Mouse (Mus musculus) midbrain, embryonic 15.5 days (tissue): Measurements from ENCODE around the gene Tex22. TPM values are rescaled to one million over a fixed set of nuclear protein-coding genes. Genes with fewer than 3 reads are reported as not detected.

Experiments
- ATAC-seq: fragments of 200-750 bp; cut with Nextera tagmentation; replicated peaks from 2 replicates; pipeline ENCODE4 v1.8.0; 2017; ENCODE audit warnings: moderate TSS enrichment
- H3K27ac ChIP-seq: fragments of 300-500 bp; sonication (generic); 2 replicates; pipeline ENCODE4 v1.5.1; 2015; ENCODE audit warnings: mild to moderate bottlenecking, inconsistent platforms
- H3K27me3 ChIP-seq: fragments of 300-500 bp; sonication (generic); replicated peaks from 2 replicates; pipeline ENCODE4 v1.6.1; 2015; ENCODE audit warnings: inconsistent platforms
- H3K36me3 ChIP-seq: fragments of 300-500 bp; sonication (generic); replicated peaks from 2 replicates; pipeline ENCODE4 v1.6.1; 2015; ENCODE audit warnings: inconsistent platforms
- H3K4me1 ChIP-seq: fragments of 300-500 bp; sonication (generic); 2 replicates; pipeline ENCODE4 v1.6.1; 2015; ENCODE audit warnings: inconsistent platforms
- H3K4me2 ChIP-seq: fragments of 300-500 bp; sonication (generic); 2 replicates; pipeline ENCODE4 v1.6.1; 2015; ENCODE audit warnings: inconsistent platforms, mild to moderate bottlenecking, moderate library complexity
- H3K4me3 ChIP-seq: fragments of 300-500 bp; sonication (generic); 2 replicates; pipeline ENCODE4 v1.5.1; 2015; ENCODE audit warnings: mild to moderate bottlenecking, inconsistent platforms
- H3K9ac ChIP-seq: fragments of 300-500 bp; sonication (generic); 2 replicates; pipeline ENCODE4 v1.6.1; 2015; ENCODE audit warnings: mild to moderate bottlenecking, inconsistent platforms
- H3K9me3 ChIP-seq: fragments of 300-500 bp; sonication (generic); 2 replicates; pipeline ENCODE4 v1.6.1; 2016; ENCODE audit warnings: inconsistent platforms
- WGBS: fragments of 180-500 bp; shearing (Covaris S2); methylation state at CpG from one replicate; pipeline ENCODE4 v1.1.7; 2015; ENCODE audit warnings: mixed read lengths; 5-methylcytosine and 5-hydroxymethylcytosine counted together
- polyA plus RNA-seq: library from polyadenylated mRNA; unstranded; fragments of >200 nt; fragmentation: Nextera tagmentation; extraction: Ambion mirVana; gene quantifications from 2 replicates; pipeline ENCODE4 v1.2.1, GENCODE M21; 2015

Gene Tex22
- polyA plus RNA-seq, 1 experiment from 2014 or later, result 0.40 TPM

DNA sequence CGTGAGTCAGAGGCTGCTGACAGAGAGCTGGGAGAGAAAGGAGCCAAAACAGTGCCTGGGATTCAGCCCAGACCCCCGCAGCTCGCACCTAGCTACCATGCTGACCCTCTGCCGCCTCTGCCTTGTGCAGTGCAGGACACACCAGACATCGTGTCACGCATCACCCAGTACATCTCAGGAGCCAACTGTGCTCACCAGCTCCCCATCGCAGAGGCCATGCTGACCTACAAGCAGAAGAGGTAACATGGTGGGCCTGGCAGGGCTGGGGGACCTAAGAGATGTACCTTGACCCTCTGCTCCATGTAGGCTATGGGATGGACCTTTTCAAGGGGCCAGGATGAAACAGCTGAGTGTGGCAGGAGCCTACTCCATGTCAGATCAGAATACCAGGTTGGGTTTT lies 10.6 kb upstream of the Tex22 start:
- H3K36me3 ChIP-seq, result peaks cover 54% of the 10 kb centered on the region; the same call in 1 of the 2 replicates
- no peak overlapping the region for H3K9ac ChIP-seq
- no peak overlapping the region for H3K4me2 ChIP-seq
- H3K4me3 ChIP-seq, result no peak overlapping the region
- no peaks in the 10 kb centered on the region for H3K4me1 ChIP-seq
- no peaks in the 10 kb centered on the region for H3K27me3 ChIP-seq
- no peaks in the 10 kb centered on the region for H3K9me3 ChIP-seq
- no peak overlapping the region for H3K27ac ChIP-seq
- ATAC-seq, result no peak
- 96% methylated on average over 7 of the region's 7 CpGs for WGBS

DNA sequence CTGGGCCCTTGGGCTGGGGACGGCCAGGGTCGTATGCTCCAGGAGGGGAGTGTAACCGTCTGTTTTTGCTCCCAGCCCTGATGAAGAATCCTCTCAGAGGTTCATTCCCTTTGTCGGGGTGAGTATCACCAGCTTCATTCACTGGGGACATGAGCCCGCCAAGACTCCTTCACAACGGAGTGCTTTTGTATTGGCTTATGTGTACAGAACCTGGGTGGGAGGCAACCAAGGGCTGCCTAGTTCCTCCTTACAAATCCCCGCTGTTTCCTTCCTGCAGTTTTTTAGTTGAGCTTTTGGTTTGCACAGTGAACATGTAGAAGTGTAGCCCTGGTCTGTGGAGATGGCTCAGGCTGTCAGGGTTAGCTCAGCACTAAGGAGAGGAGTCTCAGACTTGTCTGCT lies 6.3 kb upstream of the Tex22 start:
- H3K27me3 ChIP-seq, result no peaks in the 10 kb centered on the region
- H3K4me1 ChIP-seq, result no peaks in the 10 kb centered on the region; the same call in 1 of the 2 replicates
- H3K36me3 ChIP-seq, result peaks cover 38% of the 10 kb centered on the region; the same call in 1 of the 2 replicates
- H3K4me3 ChIP-seq, result no peak overlapping the region
- no peaks in the 10 kb centered on the region for H3K9me3 ChIP-seq
- H3K27ac ChIP-seq, result no peak overlapping the region
- ATAC-seq, result no peak
- no peak overlapping the region for H3K4me2 ChIP-seq
- no peak overlapping the region for H3K9ac ChIP-seq
- 85% methylated on average over 7 of the region's 7 CpGs for WGBS

DNA sequence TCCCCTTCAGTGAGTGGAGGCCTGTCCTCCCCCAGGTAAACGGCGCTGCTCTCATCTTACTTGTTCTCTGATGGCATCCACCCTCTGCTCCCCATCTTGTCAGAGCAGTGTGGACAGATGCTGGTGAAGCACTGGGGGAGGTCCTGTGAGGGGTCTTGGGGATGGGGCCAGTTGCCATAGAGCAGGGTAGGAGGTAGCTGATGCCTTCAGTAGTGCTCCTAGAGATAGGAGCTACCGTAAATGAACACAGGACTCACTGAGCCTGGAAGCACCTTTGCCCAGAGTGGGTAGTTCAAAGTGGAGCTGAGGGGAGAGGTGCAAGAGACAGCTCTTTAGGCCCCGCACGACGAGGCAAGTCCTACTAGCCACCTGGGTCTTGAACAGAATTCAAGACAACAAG lies 4.9 kb upstream of the Tex22 start:
- Histone ChIP-seq H3K36me3 (peaks cover 27% of the 10 kb centered on the region; the same call in 1 of the 2 replicates), H3K4me3 (no peak overlapping the region), H3K27me3 (no peaks in the 10 kb centered on the region)

DNA sequence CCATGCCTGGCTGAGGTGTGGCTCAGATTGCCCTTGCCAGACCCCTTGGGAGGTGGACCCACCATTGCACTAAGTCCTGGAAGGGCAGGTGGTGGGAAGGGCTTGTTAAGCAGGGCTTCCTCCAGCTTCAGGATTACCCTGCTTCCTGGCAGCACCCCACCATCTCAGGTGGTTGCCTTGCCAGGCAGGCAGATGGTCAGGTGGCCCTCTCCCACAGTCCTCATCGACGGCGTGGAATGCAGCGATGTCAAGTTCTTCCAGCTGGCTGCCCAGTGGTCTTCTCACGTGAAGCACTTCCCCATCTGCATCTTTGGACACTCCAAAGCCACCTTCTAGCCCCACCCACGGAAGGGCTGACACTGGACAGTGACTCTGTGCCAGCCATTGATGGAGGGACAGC lies 3.0 kb upstream of the Tex22 start:
- 95% methylated on average over 6 of the region's 6 CpGs for WGBS
- Histone ChIP-seq H3K36me3 (peaks cover 20% of the 10 kb centered on the region; the same call in 1 of the 2 replicates), H3K9ac (no peak overlapping the region), H3K4me3 (no peak overlapping the region), H3K4me2 (no peak overlapping the region), H3K27me3 (no peaks in the 10 kb centered on the region), H3K9me3 (no peaks in the 10 kb centered on the region), H3K4me1 (peaks cover 25% of the 10 kb centered on the region), H3K27ac (no peak overlapping the region)
- ATAC-seq, result no peak

More for the DNA sequence above, 4.9 kb upstream of the Tex22 start:
- peaks cover 12% of the 10 kb centered on the region for H3K4me1 ChIP-seq
- ATAC-seq, result no peak
- WGBS, result 97% methylated on average over 6 of the region's 6 CpGs
- H3K9ac ChIP-seq, result no peak overlapping the region
- no peak overlapping the region for H3K27ac ChIP-seq
- H3K9me3 ChIP-seq, result no peaks in the 10 kb centered on the region
- H3K4me2 ChIP-seq, result no peak overlapping the region

DNA sequence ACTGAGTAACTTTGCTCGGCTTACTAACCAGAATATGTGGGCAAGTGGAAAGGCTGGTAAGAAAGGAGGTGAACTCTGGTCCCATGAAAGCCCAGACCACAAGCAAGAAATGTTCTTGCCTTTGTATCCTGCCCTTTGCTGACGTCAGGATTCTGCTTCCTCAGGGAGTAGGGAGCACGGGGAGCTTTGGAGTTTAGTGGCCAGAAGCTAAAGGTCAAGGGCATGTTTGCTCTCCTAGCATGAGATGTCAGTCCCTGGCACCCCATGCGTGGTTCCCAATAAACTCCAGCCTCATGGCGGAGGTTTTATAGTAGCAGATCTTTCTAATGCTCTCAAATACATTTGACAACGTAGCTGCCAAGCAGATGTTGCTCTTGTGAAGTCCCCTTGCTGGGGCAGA lies 2.5 kb upstream of the Tex22 start:
- peaks cover 20% of the 10 kb centered on the region; the same call in 1 of the 2 replicates for H3K36me3 ChIP-seq
- H3K4me3 ChIP-seq, result no peak overlapping the region
- H3K4me1 ChIP-seq, result peaks cover 25% of the 10 kb centered on the region
- H3K9ac ChIP-seq, result no peak overlapping the region
- no peaks in the 10 kb centered on the region for H3K9me3 ChIP-seq
- 84% methylated on average over 6 of the region's 6 CpGs for WGBS
- no peaks in the 10 kb centered on the region for H3K27me3 ChIP-seq
- ATAC-seq, result no peak
- H3K27ac ChIP-seq, result no peak overlapping the region
- H3K4me2 ChIP-seq, result no peak overlapping the region

DNA sequence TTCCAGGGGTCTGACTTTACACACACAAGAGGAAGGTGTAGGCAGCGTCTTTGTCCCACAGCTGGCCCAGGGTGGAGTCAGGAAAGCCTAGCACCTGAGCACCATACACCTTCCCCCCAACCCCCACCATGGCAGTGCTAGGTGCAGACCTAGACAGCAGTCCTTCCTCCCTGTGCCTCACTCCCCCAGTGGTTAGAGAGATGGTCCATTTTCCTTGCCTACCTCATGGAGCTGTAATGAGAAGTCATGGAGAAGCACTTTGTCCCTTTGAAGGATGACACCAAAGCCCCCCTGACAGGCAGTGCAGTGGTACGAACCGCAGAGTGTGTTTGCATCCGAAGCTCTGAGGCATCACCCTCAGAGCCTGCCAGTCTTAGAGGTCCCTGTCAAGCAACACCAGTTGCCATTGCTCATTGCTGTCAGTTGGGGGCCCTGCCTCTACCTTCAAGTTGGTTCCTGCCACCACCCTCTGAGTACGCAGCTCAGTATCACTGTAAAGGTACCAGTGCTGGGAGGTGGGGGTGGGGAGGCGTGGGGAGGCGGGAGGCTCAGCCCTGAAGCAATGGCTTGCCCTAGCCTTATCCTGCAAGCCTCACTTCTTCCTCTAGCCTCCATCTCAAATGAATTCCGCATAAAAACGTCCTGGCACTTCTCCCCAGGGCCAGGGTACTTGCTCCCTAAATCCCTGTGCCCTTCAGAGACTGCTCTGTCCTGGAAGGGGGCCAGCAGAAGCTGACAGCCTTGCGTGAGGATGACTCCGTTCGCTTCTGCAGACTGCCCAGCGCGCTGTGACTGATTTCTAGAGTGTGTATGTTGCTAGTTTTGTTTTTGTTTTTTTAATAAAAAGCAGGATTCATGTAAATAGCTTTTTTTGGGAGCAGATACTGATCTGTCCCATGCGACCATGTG lies 628 bp upstream of the Tex22 start:
- peak overlapping the region; percentile 93 for H3K27ac ChIP-seq
- H3K9me3 ChIP-seq, result no peaks in the 10 kb centered on the region
- WGBS, result 12% methylated on average over 15 of the region's 15 CpGs
- H3K36me3 ChIP-seq, result peaks cover 13% of the 10 kb centered on the region; the same call in 1 of the 2 replicates
- H3K4me2 ChIP-seq, result peak overlapping the region; percentile 98
- peaks cover 25% of the 10 kb centered on the region for H3K4me1 ChIP-seq
- peak overlapping the region; percentile 71 for H3K9ac ChIP-seq
- H3K27me3 ChIP-seq, result no peaks in the 10 kb centered on the region
- H3K4me3 ChIP-seq, result peak overlapping the region; percentile 48
- peak; percentile 56 for ATAC-seq

DNA sequence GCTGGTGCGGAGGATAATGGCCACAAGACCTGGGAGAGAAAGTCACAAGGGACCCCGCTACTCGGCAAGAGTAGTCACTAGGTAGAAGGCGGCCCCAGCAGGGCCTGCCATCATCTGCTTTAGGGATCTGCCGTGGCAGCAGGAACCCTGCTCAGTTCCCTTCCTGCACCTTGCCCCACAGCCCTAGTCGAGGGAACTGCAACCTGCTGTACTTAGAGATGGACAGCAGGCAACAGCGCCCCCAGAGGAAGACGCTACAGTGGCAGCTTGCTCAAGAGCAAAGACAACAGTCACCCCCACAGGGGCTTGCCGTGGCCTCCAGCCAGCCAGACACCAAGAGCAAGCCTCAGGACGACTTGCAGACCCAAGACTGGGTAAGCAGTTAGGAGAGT lies 757 bp downstream of the Tex22 start:
- peaks cover 9% of the 10 kb centered on the region; the same call in 1 of the 2 replicates for H3K36me3 ChIP-seq
- peak overlapping the region; percentile 71 for H3K9ac ChIP-seq
- peak overlapping the region; percentile 98 for H3K4me2 ChIP-seq
- H3K9me3 ChIP-seq, result no peaks in the 10 kb centered on the region
- H3K4me3 ChIP-seq, result peak overlapping the region; percentile 48
- no peaks in the 10 kb centered on the region for H3K27me3 ChIP-seq
- WGBS, result 3% methylated on average over 10 of the region's 10 CpGs
- peaks cover 25% of the 10 kb centered on the region for H3K4me1 ChIP-seq
- ATAC-seq, result peak; percentile 80
- peak overlapping the region; percentile 93 for H3K27ac ChIP-seq

DNA sequence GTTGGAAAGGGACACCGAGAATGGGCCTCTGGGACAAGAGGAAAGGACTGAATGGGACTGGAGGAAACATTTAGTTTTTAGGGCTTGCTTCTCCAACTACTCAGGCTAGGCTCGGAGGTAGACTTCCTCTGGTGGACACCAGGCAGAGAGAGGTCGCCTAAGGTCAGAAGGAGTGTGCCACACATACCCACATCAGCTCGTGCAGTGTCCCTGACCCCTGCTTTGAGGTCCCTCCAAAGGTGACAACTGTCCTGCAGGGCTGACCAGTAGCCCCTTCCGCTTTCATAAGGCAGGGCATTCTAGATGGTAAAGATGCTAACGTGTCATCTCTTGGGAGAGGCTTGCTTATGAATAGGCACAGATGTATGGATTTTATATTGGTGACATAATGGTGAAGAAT lies 1.2 kb downstream of the Tex22 start:
- peaks cover 5% of the 10 kb centered on the region; the same call in 1 of the 2 replicates for H3K36me3 ChIP-seq
- peaks cover 25% of the 10 kb centered on the region for H3K4me1 ChIP-seq
- peak overlapping the region; percentile 98 for H3K4me2 ChIP-seq
- 57% methylated on average over 6 of the region's 6 CpGs for WGBS
- H3K9ac ChIP-seq, result no peak overlapping the region
- ATAC-seq, result no peak
- no peaks in the 10 kb centered on the region for H3K9me3 ChIP-seq
- H3K4me3 ChIP-seq, result peak overlapping the region; percentile 48; the same call in 1 of the 2 replicates
- H3K27me3 ChIP-seq, result no peaks in the 10 kb centered on the region
- H3K27ac ChIP-seq, result peak overlapping the region; percentile 93

DNA sequence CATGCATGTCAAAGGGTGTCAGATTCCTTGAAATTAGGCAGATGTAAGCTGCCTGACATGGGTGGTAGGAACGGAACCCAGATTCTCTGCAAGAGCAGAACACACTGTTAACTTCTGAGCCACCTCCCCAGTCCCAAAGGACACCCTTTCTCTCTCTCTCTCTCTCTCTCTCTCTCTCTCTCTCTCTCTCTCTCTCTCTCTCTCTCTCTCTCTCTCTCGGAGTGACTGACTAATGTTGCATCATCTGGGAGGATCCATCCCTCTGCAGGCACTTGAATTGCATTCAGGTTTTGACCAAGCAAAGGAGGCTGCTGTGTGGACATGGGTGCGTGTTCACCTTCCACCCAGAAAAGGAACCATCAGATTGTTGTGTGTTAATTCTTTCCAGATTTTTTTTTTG lies 13.0 kb downstream of the Tex22 start:
- Histone ChIP-seq H3K27me3 (no peaks in the 10 kb centered on the region), H3K36me3 (no peaks in the 10 kb centered on the region), H3K9me3 (no peaks in the 10 kb centered on the region), H3K4me1 (no peaks in the 10 kb centered on the region), H3K27ac (no peak overlapping the region), H3K9ac (no peak overlapping the region), H3K4me3 (no peak overlapping the region), H3K4me2 (no peak overlapping the region)
- WGBS, result 89% methylated on average over 2 of the region's 3 CpGs
- ATAC-seq, result no peak

DNA sequence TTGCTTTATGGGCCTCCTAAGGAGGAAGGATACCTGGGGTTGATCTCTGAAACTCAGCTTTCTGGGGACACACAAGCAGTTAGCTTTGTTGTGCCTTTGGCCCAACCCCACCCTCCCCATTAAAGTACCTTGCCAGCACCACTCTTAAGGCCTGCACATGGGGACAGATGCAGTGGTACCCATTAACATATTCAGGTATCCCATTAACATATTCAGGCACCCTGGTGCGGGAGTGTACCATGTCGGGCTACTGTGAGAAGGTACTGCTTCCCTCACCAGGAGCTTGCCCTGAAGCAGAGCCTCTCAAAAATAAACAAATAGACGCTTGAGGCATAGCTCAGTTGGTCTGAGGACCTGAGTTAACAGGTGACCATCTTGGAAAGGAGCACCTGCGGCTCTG lies 13.7 kb downstream of the Tex22 start:
- H3K4me2 ChIP-seq, result no peak overlapping the region
- 41% methylated on average over 4 of the region's 4 CpGs for WGBS
- H3K4me3 ChIP-seq, result no peak overlapping the region
- no peaks in the 10 kb centered on the region for H3K27me3 ChIP-seq
- no peaks in the 10 kb centered on the region for H3K4me1 ChIP-seq
- H3K27ac ChIP-seq, result no peak overlapping the region
- no peak for ATAC-seq
- H3K9me3 ChIP-seq, result no peaks in the 10 kb centered on the region
- H3K36me3 ChIP-seq, result no peaks in the 10 kb centered on the region
- no peak overlapping the region for H3K9ac ChIP-seq

DNA sequence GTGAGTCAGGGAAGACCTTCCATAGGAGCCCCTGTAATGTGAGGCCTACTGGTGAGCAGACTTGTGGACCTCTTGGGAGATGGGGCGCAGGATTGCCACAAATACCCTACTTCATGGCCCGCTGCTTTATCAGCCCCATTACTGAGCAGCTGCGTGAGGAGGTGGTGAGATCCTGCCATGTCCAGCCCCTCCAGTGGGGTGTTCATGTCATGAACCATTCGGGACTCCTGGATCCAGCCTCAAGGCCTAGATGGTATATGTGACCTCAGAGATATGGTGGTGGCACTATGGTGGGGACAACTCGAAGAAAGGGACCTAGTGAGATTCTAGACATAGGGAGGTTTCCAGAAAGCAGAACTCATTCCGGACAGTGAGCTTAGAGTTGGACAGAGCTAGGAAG lies 14.8 kb downstream of the Tex22 start:
- no peak for ATAC-seq
- no peak overlapping the region for H3K27ac ChIP-seq
- H3K27me3 ChIP-seq, result no peaks in the 10 kb centered on the region
- H3K4me2 ChIP-seq, result no peak overlapping the region
- 91% methylated on average over 6 of the region's 6 CpGs for WGBS
- no peak overlapping the region for H3K4me3 ChIP-seq
- no peaks in the 10 kb centered on the region for H3K4me1 ChIP-seq
- H3K9ac ChIP-seq, result no peak overlapping the region
- no peaks in the 10 kb centered on the region for H3K36me3 ChIP-seq
- H3K9me3 ChIP-seq, result no peaks in the 10 kb centered on the region

DNA sequence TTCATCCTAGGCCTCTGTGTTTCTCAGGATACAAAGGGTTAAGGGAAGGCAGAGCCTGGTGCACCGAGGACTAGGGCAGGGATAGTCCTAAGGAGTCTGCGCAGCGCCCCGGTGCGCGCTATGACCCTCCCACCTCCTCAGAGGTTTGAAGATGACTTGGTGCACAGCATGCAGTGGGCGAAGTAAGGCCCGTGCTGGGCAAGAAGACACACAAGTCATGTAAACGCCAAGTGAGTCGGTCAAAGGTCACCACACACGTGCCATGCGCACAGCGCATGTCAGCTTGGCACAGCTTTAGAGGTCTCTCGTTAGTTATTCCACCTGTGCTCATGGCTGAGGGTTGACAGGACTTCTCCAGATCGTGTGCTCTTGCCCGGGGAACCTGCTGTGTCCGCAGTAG lies 15.8 kb downstream of the Tex22 start:
- no peak for ATAC-seq
- no peaks in the 10 kb centered on the region for H3K9me3 ChIP-seq
- no peaks in the 10 kb centered on the region for H3K36me3 ChIP-seq
- H3K27me3 ChIP-seq, result no peaks in the 10 kb centered on the region
- WGBS, result 82% methylated on average over 17 of the region's 17 CpGs
- H3K9ac ChIP-seq, result no peak overlapping the region
- no peaks in the 10 kb centered on the region for H3K4me1 ChIP-seq
- H3K4me3 ChIP-seq, result no peak overlapping the region
- H3K27ac ChIP-seq, result no peak overlapping the region
- H3K4me2 ChIP-seq, result no peak overlapping the region

DNA sequence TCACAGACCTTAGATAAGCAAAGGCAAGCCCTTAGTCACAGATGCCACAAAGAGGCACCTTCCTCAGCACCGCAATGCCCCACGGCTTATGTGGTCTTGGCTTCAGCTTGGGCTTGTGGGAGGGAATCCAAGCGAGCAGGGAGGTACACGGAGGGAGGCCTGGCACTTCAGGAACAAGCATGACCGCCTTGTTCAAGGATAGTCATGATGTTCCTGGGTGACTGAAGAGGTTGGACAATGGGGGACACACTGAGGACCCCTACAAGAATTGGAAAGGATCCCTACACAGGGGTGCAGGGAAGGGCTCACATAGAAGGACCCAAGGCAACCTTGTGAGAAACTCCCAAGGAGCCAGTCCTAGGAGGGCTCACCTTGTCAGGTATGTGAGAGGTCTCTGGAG lies 22.7 kb downstream of the Tex22 start:
- Histone ChIP-seq H3K4me3 (peak overlapping the region; percentile 97; the same call in 1 of the 2 replicates), H3K9me3 (no peaks in the 10 kb centered on the region), H3K4me1 (peaks cover 38% of the 10 kb centered on the region), H3K4me2 (peak overlapping the region; percentile 99), H3K27ac (no peak overlapping the region), H3K27me3 (no peaks in the 10 kb centered on the region), H3K36me3 (no peaks in the 10 kb centered on the region), H3K9ac (no peak overlapping the region)
- no peak for ATAC-seq
- 88% methylated on average over 5 of the region's 5 CpGs for WGBS
